Mouse (Mus musculus) stomach, postnatal 0 days (tissue): Measurements from ENCODE around the gene Slco2b1.

Experiments used
- CTCF ChIP-seq: IDR thresholded peaks from 2 replicates; pipeline ENCODE4 v1.5.1; 2016; ENCODE audit warnings: antibody characterized with exemption, low read depth, mild to moderate bottlenecking, moderate library complexity
- EP300 ChIP-seq: optimal IDR thresholded peaks from 2 replicates; pipeline ENCODE3; 2016; ENCODE audit warnings: antibody characterized with exemption

DNA sequence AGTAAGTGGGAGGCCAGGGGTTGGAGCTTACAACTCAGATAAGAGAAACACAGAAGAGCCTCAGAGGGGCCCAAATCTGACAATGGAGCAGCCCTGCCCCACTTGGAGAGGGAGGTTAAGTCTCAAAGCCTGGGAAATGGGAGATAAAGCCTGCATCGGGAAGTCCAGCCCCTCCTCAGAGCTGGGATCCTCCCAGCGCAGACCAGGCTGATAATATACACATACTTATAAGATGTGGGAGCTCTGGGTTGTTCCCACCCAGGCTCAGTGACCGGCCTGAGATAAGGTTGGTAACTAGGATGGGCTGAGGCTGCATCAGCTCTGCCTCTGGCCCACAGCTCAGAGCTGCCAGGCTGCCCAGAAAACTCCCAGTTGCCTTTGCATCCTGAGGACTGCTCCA is 69.1 kb downstream of the Slco2b1 start:
- TF ChIP-seq EP300 (no peak), CTCF (no peak)
